Mouse (Mus musculus): ENCODE data around the gene Flg2. TPM values are rescaled to one million over a fixed set of nuclear protein-coding genes. Genes with fewer than 3 reads are reported as not detected.

The Flg2 gene
- polyA plus RNA-seq (2014; fragmentation: Illumina TruSeq; extraction: RNeasy Lipid Tissue Mini Kit (QIAGEN cat#74804); ENCODE audit: low read depth, low replicate concordance): not detected

GRCm38 (mm10) chr3:93196978-93197377, at the start of gene Flg2:
Flg2 (plus strand) TSS chr3:93197278.

Other genes starting within 250 kb of the Flg2 start
- gene Lce3d, start 239.9 kb upstream of the Flg2 start, polyA plus RNA-seq (2014; fragmentation: Illumina TruSeq; extraction: RNeasy Lipid Tissue Mini Kit (QIAGEN cat#74804); ENCODE audit: low read depth, low replicate concordance): not detected
- gene Lce3e, start 230.2 kb upstream of the Flg2 start, polyA plus RNA-seq (2014; fragmentation: Illumina TruSeq; extraction: RNeasy Lipid Tissue Mini Kit (QIAGEN cat#74804); ENCODE audit: low read depth, low replicate concordance): not detected
- gene Lce3f, start 205.1 kb upstream of the Flg2 start, polyA plus RNA-seq (2014; fragmentation: Illumina TruSeq; extraction: RNeasy Lipid Tissue Mini Kit (QIAGEN cat#74804); ENCODE audit: low read depth, low replicate concordance): not detected
- gene Crct1, start 181.6 kb upstream of the Flg2 start, polyA plus RNA-seq (2014; fragmentation: Illumina TruSeq; extraction: RNeasy Lipid Tissue Mini Kit (QIAGEN cat#74804); ENCODE audit: low read depth, low replicate concordance): not detected
- gene Lce1m, start 178.2 kb upstream of the Flg2 start, polyA plus RNA-seq (2014; fragmentation: Illumina TruSeq; extraction: RNeasy Lipid Tissue Mini Kit (QIAGEN cat#74804); ENCODE audit: low read depth, low replicate concordance): not detected
- gene Gm4858, start 128.5 kb upstream of the Flg2 start, polyA plus RNA-seq (2014; fragmentation: Illumina TruSeq; extraction: RNeasy Lipid Tissue Mini Kit (QIAGEN cat#74804); ENCODE audit: low read depth, low replicate concordance): not detected
- not detected for gene Crnn, start 52.5 kb upstream of the Flg2 start, polyA plus RNA-seq (2014; fragmentation: Illumina TruSeq; extraction: RNeasy Lipid Tissue Mini Kit (QIAGEN cat#74804); ENCODE audit: low read depth, low replicate concordance)
- gene Flg, start 76.2 kb downstream of the Flg2 start, polyA plus RNA-seq (2014; fragmentation: Illumina TruSeq; extraction: RNeasy Lipid Tissue Mini Kit (QIAGEN cat#74804); ENCODE audit: low read depth, low replicate concordance): not detected
- gene Hrnr, start 122.5 kb downstream of the Flg2 start, polyA plus RNA-seq (2014; fragmentation: Illumina TruSeq; extraction: RNeasy Lipid Tissue Mini Kit (QIAGEN cat#74804); ENCODE audit: low read depth, low replicate concordance): not detected
- gene Rptn, start 196.4 kb downstream of the Flg2 start, polyA plus RNA-seq (2014; fragmentation: Illumina TruSeq; extraction: RNeasy Lipid Tissue Mini Kit (QIAGEN cat#74804); ENCODE audit: low read depth, low replicate concordance): not detected
- gene Tchh, start 245.1 kb downstream of the Flg2 start, polyA plus RNA-seq (2014; fragmentation: Illumina TruSeq; extraction: RNeasy Lipid Tissue Mini Kit (QIAGEN cat#74804); ENCODE audit: low read depth, low replicate concordance): 5.9 TPM